Mouse (Mus musculus): Measurements from ENCODE around the gene Gm14597.
"Not testable (repeated sequence)": the region's sequence is repeated elsewhere in the genome, so short reads cannot be mapped to it uniquely, and the experiment has no call there.

Gene Gm14597

GRCm38 (mm10) chrX:53608879-53609278, at the start of gene Gm14597:
TSS of gene Gm14597 (minus strand) at chrX:53608979.
- not testable (repeated sequence) for DNase-seq (ENCODE audit: low spot score in 2 of 2)

GRCm38 (mm10) chrX:53652917-53653316, 44.1 kb upstream of the Gm14597 start:
- not testable (repeated sequence) for DNase-seq (ENCODE audit: low spot score in 2 of 2)

GRCm38 (mm10) chrX:53645885-53646284, 37.1 kb upstream of the Gm14597 start:
- DNase-seq (ENCODE audit: low spot score in 2 of 2) = no peak

- DNase-seq (ENCODE audit: low spot score in 2 of 2) = peak; percentile 64 to 85
Observed at GRCm38 (mm10) chrX:53642980-53643961, 34.5 kb upstream of the Gm14597 start, which contains the start of gene Rtl8a. TSS of gene Rtl8a (minus strand) at chrX:53643682.

- DNase-seq (ENCODE audit: low spot score in 2 of 2) = not testable (repeated sequence)
Observed at GRCm38 (mm10) chrX:53642604-53642979, 33.8 kb upstream of the Gm14597 start.

- DNase-seq (ENCODE audit: low spot score in 2 of 2) = not testable (repeated sequence)
Observed at GRCm38 (mm10) chrX:53638107-53638506, 29.3 kb upstream of the Gm14597 start.

GRCm38 (mm10) chrX:53611395-53611794, 2.6 kb upstream of the Gm14597 start:
- DNase-seq (ENCODE audit: low spot score in 2 of 2) = not testable (repeated sequence)

GRCm38 (mm10) chrX:53610571-53610970, 1.8 kb upstream of the Gm14597 start:
- DNase-seq (ENCODE audit: low spot score in 2 of 2) = peak in 1 of 2 experiments; percentile 60

- DNase-seq (ENCODE audit: low spot score in 2 of 2) = no peak
Observed at GRCm38 (mm10) chrX:53608122-53608813, 511 bp downstream of the Gm14597 start.

GRCm38 (mm10) chrX:53607242-53608121, 1.3 kb downstream of the Gm14597 start, which contains the start of gene Rtl8c:
TSS of gene Rtl8c (plus strand) at chrX:53608032.
- DNase-seq (ENCODE audit: low spot score in 2 of 2) = peak; percentile 24 to 62

GRCm38 (mm10) chrX:53606176-53606575, 2.6 kb downstream of the Gm14597 start:
- DNase-seq (ENCODE audit: low spot score in 2 of 2) = not testable (repeated sequence)

GRCm38 (mm10) chrX:53599993-53600392, 8.8 kb downstream of the Gm14597 start:
- peak in 1 of 2 experiments; percentile 67 for DNase-seq (ENCODE audit: low spot score in 2 of 2)

GRCm38 (mm10) chrX:53583404-53583803, 25.4 kb downstream of the Gm14597 start:
- not testable (repeated sequence) for DNase-seq (ENCODE audit: low spot score in 2 of 2)

- DNase-seq (ENCODE audit: low spot score in 2 of 2) = not testable (repeated sequence)
Observed at GRCm38 (mm10) chrX:53581407-53581806, 27.4 kb downstream of the Gm14597 start.

GRCm38 (mm10) chrX:53579311-53579710, 29.5 kb downstream of the Gm14597 start:
- DNase-seq (ENCODE audit: low spot score in 2 of 2) = no peak

Measured in urinary bladder, postnatal 4 days (tissue).